13 mouse cellular contexts compared by ENCODE assay signal in genomic region chr17:64469754-64470400, GRCm38 (mm10).
DNase-seq lines count a peak whose midpoint lies in the region; ATAC-seq lines count a peak whose summit lies in the region.
"Had no signal": no experiment of that assay in that cellular context is flagged by ENCODE, and none has a peak within 500 bp of the region (broad histone marks: within the 10 kb centered on the region; RNA-seq: fewer than 3 reads in every experiment).

No protein-coding gene starts in this region.

- H3K27ac ChIP-seq in kidney, embryonic 14.5 days (ENCODE audit: low read depth, low read length) = no peak overlapping the region
- H3K27ac ChIP-seq in hindbrain, embryonic 12.5 days = no peak overlapping the region
- H3K27ac ChIP-seq in midbrain, embryonic 15.5 days = 0 out of 2 replicates have a peak overlapping the region, but pooled peaks have one; percentile 14
- H3K27ac ChIP-seq: macrophage had no signal

- no peaks in the 10 kb centered on the region for H3K36me3 ChIP-seq in kidney, embryonic 14.5 days (ENCODE audit: control insufficient read depth, insufficient read depth, low read length)
- no peaks in the 10 kb centered on the region for H3K36me3 ChIP-seq in hindbrain, embryonic 12.5 days
- no peaks in the 10 kb centered on the region for H3K36me3 ChIP-seq in midbrain, embryonic 15.5 days (replicated peaks)
- H3K36me3 ChIP-seq: G1E had no signal

- H3K4me3 ChIP-seq in kidney, embryonic 14.5 days (ENCODE audit: low read length) = peak overlapping the region; percentile 13; the same call in 1 of the 2 replicates
- no peak overlapping the region for H3K4me3 ChIP-seq in hindbrain, embryonic 12.5 days
- H3K4me3 ChIP-seq in midbrain, embryonic 15.5 days = no peak overlapping the region

- WGBS in kidney, embryonic 14.5 days = 12% methylated on average over 12 of the region's 12 CpGs
- WGBS in hindbrain, embryonic 12.5 days = 34% methylated on average over 12 of the region's 12 CpGs
- WGBS in midbrain, embryonic 15.5 days = 37% methylated on average over 12 of the region's 12 CpGs

- peak; percentile 43 to 63 for DNase-seq in cerebellum, postnatal 10 days
- DNase-seq in cerebellum, adult 8-10 months = no peak
- no peak for DNase-seq in kidney, postnatal 14 days
- DNase-seq in frontal cortex, postnatal 10 days (ENCODE audit: low spot score in 2 of 2) = no peak
- DNase-seq: adrenal gland, adult 8-10 months; cerebellum, adult 11 months; kidney, postnatal 25 days had no signal

- no peak overlapping the region for H3K9ac ChIP-seq in kidney, embryonic 14.5 days (ENCODE audit: low read depth, low read length)
- no peak overlapping the region for H3K9ac ChIP-seq in hindbrain, embryonic 12.5 days
- H3K9ac ChIP-seq in midbrain, embryonic 15.5 days = no peak overlapping the region

- H3K9me3 ChIP-seq in kidney, embryonic 14.5 days (ENCODE audit: control insufficient read depth, low read length) = no peaks in the 10 kb centered on the region
- no peaks in the 10 kb centered on the region for H3K9me3 ChIP-seq in hindbrain, embryonic 12.5 days (replicated peaks)
- no peaks in the 10 kb centered on the region for H3K9me3 ChIP-seq in midbrain, embryonic 15.5 days

- no peaks in the 10 kb centered on the region; the same call in 1 of the 2 replicates for H3K27me3 ChIP-seq in kidney, embryonic 14.5 days (ENCODE audit: control insufficient read depth, insufficient read depth, low read length)
- no peaks in the 10 kb centered on the region for H3K27me3 ChIP-seq in hindbrain, embryonic 12.5 days
- no peaks in the 10 kb centered on the region for H3K27me3 ChIP-seq in midbrain, embryonic 15.5 days (replicated peaks)

- 0 out of 2 replicates have a peak overlapping the region, but pooled peaks have one; percentile 17 for H3K4me2 ChIP-seq in kidney, embryonic 14.5 days (replicated peaks; ENCODE audit: low read depth, low read length)
- peak overlapping the region; percentile 7; the same call in 1 of the 2 replicates for H3K4me2 ChIP-seq in hindbrain, embryonic 12.5 days (replicated peaks)
- peak overlapping the region; percentile 2; the same call in 1 of the 2 replicates for H3K4me2 ChIP-seq in midbrain, embryonic 15.5 days

- ATAC-seq in kidney, embryonic 14.5 days (ENCODE audit: low FRiP score, low TSS enrichment) = no peak
- ATAC-seq in hindbrain, embryonic 12.5 days (ENCODE audit: low FRiP score) = peak; percentile 60; the same call in 1 of the 2 replicates
- ATAC-seq in midbrain, embryonic 15.5 days (replicated peaks) = no peak
- no peak for ATAC-seq in activated CD4-positive, CD25-positive, alpha-beta regulatory T cell, adult 4 months

- no peaks in the 10 kb centered on the region for H3K4me1 ChIP-seq in kidney, embryonic 14.5 days (ENCODE audit: control insufficient read depth, insufficient read depth, low read length)
- peaks cover 2% of the 10 kb centered on the region; the same call in 1 of the 2 replicates for H3K4me1 ChIP-seq in hindbrain, embryonic 12.5 days
- peaks cover 9% of the 10 kb centered on the region; the same call in 1 of the 2 replicates for H3K4me1 ChIP-seq in midbrain, embryonic 15.5 days

Comparison
In these comparisons a context has a peak if more than half of its experiments do, and no peak if none do; other contexts are left out.
1. DNase-seq: peak in cerebellum, postnatal 10 days (2 of 2); none in cerebellum, adult 8-10 months (single experiment), kidney, postnatal 14 days (single experiment) and frontal cortex, postnatal 10 days (0 of 2).
2. Peak in every context shown above with its lines, with median percentiles within 50 percentile points of each other: H3K4me2 ChIP-seq.